Mouse (Mus musculus) heart, embryonic 10.5 days (tissue): Measurements from ENCODE around the gene Ctnnd2. TPM values are rescaled to one million over a fixed set of nuclear protein-coding genes. Genes with fewer than 3 reads are reported as not detected.

Source experiments
- DNase-seq: peaks from one replicate; pipeline ENCODE4 v3.0.0-alpha.2; 2017; ENCODE audit warnings: low spot score
- H3K27ac ChIP-seq: fragments of 300-500 bp; sonication (generic); 2 replicates; pipeline ENCODE4 v1.5.1; 2016; ENCODE audit warnings: mild to moderate bottlenecking
- H3K27me3 ChIP-seq: fragments of 300-500 bp; sonication (generic); 2 replicates; pipeline ENCODE4 v1.6.1; 2016; ENCODE audit warnings: mild to moderate bottlenecking; ENCODE audit not compliant: poor library complexity, insufficient read depth, severe bottlenecking
- H3K36me3 ChIP-seq: fragments of 300-500 bp; sonication (generic); 2 replicates; pipeline ENCODE4 v1.6.1; 2016; ENCODE audit warnings: mild to moderate bottlenecking, moderate library complexity
- H3K4me1 ChIP-seq: fragments of 300-500 bp; sonication (generic); 2 replicates; pipeline ENCODE4 v1.6.1; 2016; ENCODE audit warnings: mild to moderate bottlenecking
- H3K4me3 ChIP-seq: fragments of 300-500 bp; sonication (generic); 2 replicates; pipeline ENCODE4 v1.5.1; 2016; ENCODE audit warnings: mild to moderate bottlenecking, moderate library complexity
- H3K9me3 ChIP-seq: fragments of 300-500 bp; sonication (generic); 2 replicates; pipeline ENCODE4 v1.6.1; 2016; ENCODE audit warnings: mild to moderate bottlenecking, moderate library complexity
- WGBS: fragments of 180-500 bp; shearing (Covaris S2); methylation state at CpG from one replicate; pipeline ENCODE4 v1.1.7; 2016; 5-methylcytosine and 5-hydroxymethylcytosine counted together
- polyA plus RNA-seq: library from polyadenylated mRNA; unstranded; fragments of >200 nt; fragmentation: Nextera tagmentation; extraction: Ambion mirVana; gene quantifications from 2 replicates; pipeline ENCODE4 v1.2.1, GENCODE M21; 2016

Gene Ctnnd2
- polyA plus RNA-seq, 1 experiment from 2014 or later, result 4.2 TPM

DNA sequence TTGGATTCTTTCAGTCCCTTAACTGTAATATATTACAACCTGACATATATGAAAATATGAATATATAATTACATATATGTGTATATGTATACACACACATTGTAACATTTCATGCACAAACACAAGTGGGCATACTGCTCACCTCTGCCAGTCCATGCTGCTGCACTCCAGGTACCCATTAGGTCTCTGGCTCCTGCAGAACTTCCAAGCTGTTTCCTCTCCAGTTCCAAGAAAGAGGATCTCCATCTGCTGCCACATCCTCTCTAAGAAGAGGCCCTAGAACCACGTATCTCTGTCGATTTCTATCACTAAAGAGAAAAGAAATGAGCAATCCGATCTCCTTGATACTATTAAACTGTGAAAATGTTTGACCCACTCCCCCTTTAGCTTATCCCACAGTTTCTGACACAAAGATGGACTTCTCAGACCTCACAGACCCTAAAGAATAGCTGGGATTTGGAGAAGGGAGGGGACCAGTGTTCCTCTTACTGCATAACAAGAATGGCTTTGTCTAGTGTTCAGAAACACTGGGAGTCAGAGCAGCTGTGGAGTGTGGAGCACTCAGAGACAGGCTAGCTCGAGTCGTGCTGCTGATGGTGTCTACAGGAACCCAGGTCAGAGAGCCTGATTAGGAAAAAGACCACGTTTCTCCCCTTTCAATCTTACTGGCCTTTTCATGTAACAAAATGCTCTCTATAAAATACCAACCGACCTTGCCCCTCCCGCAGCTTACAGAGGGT is 790.2 kb downstream of the Ctnnd2 start:
- H3K27me3 ChIP-seq, result no peaks in the 10 kb centered on the region

DNA sequence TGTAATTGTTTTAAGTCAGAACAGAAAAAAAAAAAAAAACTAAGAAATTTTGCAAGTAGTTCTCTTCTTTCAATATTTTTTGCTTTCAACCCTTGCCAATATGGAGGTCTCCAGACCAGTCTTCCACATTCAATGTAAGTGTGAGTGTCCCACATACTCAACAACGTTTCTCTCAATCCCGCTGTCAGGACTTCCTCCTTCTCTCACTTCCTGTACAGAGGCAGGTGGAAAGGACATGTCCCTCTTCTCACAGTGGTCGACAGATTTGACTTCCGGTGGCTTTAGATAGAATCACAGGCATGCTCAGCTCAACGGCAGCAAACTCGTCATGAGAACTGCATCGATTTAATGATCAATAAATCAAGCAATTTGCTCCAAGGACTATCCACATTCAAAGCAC is 791.7 kb downstream of the Ctnnd2 start:
- Histone ChIP-seq H3K27ac (no peak overlapping the region), H3K9me3 (no peaks in the 10 kb centered on the region), H3K4me3 (no peak overlapping the region), H3K27me3 (no peaks in the 10 kb centered on the region), H3K4me1 (no peaks in the 10 kb centered on the region), H3K36me3 (no peaks in the 10 kb centered on the region)
- 87% methylated on average over 7 of the region's 7 CpGs for WGBS
- peak; percentile 61 for DNase-seq

More for the DNA sequence above, 790.2 kb downstream of the Ctnnd2 start:
- H3K9me3 ChIP-seq, result no peaks in the 10 kb centered on the region
- WGBS, result 68% methylated on average over 8 of the region's 8 CpGs
- H3K4me1 ChIP-seq, result no peaks in the 10 kb centered on the region
- H3K27ac ChIP-seq, result no peak overlapping the region
- peak; percentile 64 for DNase-seq
- no peaks in the 10 kb centered on the region for H3K36me3 ChIP-seq
- H3K4me3 ChIP-seq, result no peak overlapping the region

DNA sequence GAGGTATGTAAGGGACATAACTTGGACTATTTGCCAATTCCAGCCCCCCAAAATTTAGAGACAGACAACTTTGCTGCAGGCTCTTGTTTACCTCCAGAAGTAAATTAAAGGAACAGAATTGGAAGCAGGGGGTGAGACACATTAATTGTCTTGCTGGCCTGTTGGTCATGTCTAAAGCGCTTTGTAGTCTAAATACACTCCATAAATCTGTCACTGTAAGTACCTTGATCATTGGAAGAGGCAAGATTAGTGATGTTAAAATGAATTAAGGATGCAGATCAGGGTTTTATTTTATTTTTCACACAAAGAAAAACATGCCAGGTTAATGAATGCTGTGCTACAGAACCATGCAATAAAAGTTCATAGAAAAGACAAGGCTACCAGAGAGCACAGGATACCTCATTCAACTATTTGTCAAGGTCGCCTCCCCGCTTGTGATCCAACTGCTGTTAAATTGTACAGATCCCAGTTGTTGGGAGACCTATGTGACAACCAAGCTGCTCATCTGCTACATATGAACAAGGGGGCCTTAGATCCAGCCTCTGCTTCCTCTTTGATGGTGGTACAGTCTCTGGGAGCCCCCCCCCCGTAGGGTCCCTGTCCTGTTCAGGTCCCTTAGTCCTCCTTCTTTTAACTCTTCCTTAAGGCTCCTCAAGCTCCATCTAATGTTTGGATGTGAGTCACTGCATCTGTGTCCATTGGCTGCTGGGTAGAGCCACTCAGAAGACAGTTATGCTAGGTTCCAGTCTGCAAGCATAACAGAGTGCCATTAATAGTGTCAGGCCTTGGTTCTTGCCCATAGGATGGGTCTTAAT is 792.7 kb downstream of the Ctnnd2 start:
- 84% methylated on average over 4 of the region's 4 CpGs for WGBS
- no peak overlapping the region for H3K27ac ChIP-seq
- no peaks in the 10 kb centered on the region for H3K9me3 ChIP-seq
- no peak overlapping the region for H3K4me3 ChIP-seq
- no peaks in the 10 kb centered on the region for H3K36me3 ChIP-seq
- no peaks in the 10 kb centered on the region for H3K4me1 ChIP-seq
- no peaks in the 10 kb centered on the region for H3K27me3 ChIP-seq
- peak; percentile 64 for DNase-seq

DNA sequence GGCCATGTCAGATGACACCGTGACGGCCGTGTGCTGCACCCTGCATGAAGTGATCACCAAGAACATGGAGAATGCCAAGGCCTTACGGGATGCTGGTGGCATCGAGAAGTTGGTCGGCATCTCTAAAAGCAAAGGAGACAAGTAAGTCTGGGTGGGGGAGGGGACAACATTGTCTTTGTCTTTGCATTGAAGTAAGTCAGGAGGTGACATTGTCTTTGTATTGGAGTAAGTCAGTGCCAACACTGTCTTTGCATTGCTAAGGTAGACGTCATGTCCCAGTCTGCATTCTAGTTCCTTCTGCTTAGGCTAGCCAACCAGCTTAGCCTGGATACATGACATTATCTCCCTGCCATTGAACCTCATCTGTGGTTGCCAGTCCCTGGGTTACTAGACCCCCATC is 794.4 kb downstream of the Ctnnd2 start:
- no peaks in the 10 kb centered on the region for H3K9me3 ChIP-seq
- no peaks in the 10 kb centered on the region for H3K4me1 ChIP-seq
- WGBS, result 87% methylated on average over 7 of the region's 7 CpGs
- no peaks in the 10 kb centered on the region for H3K36me3 ChIP-seq
- no peak overlapping the region for H3K27ac ChIP-seq
- peak; percentile 68 for DNase-seq
- no peaks in the 10 kb centered on the region for H3K27me3 ChIP-seq
- H3K4me3 ChIP-seq, result no peak overlapping the region

DNA sequence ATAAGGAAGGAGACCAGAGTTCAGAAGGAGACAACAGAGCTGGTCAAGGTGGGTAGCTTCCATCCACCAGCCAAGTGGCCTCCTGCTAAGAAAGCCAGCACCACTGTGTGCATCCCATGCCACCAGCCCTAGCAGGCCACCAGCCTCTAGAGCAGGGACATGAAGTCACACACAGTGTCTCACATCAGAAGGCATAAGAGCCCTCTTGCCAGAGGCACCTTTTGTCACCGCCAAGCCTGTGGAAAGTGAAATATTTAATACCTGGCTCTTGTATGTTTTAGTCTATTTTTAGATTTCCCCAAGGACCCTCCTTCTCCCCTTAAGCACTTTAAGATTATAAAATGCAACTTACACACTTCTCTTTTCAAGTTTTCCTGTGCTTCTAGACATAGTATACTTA is 802.0 kb downstream of the Ctnnd2 start:
- H3K9me3 ChIP-seq, result no peaks in the 10 kb centered on the region
- no peaks in the 10 kb centered on the region for H3K27me3 ChIP-seq
- no peaks in the 10 kb centered on the region for H3K36me3 ChIP-seq
- H3K4me3 ChIP-seq, result no peak overlapping the region
- WGBS, result 94% methylated on average over 1 of the region's 1 CpGs
- peak; percentile 30 for DNase-seq
- H3K4me1 ChIP-seq, result peaks cover 7% of the 10 kb centered on the region; the same call in 1 of the 2 replicates
- H3K27ac ChIP-seq, result no peak overlapping the region

DNA sequence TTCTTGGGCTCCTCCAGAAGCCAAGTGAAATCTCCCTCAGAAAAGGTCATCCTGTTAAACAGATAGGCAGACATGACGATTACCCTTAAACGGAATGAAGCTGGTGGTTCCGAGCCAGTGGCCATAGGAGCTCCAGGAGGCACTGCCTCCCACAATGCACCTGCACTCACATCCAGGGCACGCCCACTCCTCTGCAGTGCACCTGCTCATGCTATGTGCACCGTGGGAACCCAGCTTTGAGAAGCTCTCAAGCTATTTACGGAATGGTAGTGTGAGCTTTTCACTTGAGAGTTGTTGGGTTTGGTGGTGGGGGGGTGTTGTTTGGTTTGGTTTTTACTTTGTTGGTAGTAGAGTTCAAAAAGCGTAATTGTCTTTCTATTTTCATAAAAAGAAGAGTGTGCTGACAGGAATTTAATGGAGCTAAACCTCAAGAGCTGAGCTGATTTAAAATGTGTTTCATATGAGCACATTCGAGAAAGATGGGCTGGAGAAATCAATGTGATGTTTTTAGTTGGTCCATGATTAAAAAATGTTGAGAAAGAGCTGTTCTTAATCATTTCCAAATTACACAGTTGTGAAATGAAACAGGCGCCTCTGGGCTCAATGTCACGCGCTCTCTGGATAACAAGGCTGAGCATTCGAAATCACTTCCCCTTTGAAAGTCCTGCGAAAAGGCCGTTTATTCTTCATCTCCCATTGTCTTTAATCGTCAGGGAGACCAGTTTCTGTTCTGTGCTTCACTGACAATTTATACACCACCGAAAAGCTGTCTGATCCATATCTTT is 802.8 kb downstream of the Ctnnd2 start:
- Histone ChIP-seq H3K9me3 (no peaks in the 10 kb centered on the region), H3K27ac (no peak overlapping the region), H3K27me3 (no peaks in the 10 kb centered on the region), H3K4me3 (no peak overlapping the region), H3K4me1 (peaks cover 7% of the 10 kb centered on the region; the same call in 1 of the 2 replicates), H3K36me3 (no peaks in the 10 kb centered on the region)
- 85% methylated on average over 16 of the region's 16 CpGs for WGBS
- DNase-seq, result peak; percentile 36

DNA sequence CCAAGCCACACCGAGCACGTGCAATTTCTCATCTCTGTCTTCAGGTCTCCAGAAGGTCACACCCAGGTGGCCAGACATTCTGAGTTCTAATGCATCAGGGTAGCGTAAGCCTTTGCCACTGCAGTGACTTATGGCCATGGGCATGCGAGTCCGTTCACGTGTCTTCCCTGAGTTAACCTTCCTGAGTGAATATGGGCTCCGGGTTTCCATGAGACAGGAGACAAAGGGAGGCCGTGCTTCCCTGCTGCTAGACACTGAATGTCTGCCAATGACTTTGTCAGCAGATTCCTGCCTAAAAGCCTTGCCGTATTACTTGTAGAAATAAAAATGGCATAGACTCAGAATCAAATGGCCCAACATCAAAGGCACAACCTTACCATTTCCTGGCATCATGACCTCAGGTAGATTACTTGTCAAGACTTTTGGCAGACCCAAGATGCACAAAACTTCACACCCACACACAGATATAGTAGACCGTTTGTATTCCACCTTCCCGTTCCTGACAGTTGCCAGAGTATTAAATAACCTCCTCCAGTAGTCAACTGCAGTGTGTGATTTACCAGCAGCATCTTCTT is 804.9 kb downstream of the Ctnnd2 start:
- no peak overlapping the region for H3K4me3 ChIP-seq
- no peaks in the 10 kb centered on the region for H3K27me3 ChIP-seq
- no peak overlapping the region for H3K27ac ChIP-seq
- H3K4me1 ChIP-seq, result peaks cover 7% of the 10 kb centered on the region; the same call in 1 of the 2 replicates
- no peaks in the 10 kb centered on the region for H3K36me3 ChIP-seq
- WGBS, result 71% methylated on average over 11 of the region's 11 CpGs
- H3K9me3 ChIP-seq, result no peaks in the 10 kb centered on the region
- DNase-seq, result no peak

DNA sequence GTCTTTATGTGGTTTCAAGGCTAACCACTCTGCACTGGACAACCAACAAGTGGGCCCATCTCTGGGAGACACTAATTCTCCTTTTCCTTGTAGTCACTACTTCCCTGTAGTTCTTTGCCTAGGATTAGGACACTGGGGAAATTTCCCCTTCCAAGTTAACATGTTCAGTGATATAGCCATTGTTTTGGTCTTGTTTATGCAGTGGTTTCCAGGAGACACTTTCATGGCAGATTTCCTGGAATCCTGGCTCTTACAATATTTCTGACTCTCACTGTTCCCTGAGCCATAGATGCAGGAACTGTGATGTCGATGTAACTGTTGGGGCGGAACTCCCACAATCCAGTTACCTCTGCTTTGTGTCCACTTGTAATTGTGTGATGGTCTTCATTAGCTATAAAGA is 814.5 kb downstream of the Ctnnd2 start:
- 86% methylated on average over 2 of the region's 2 CpGs for WGBS
- DNase-seq, result peak; percentile 20
- Histone ChIP-seq H3K27ac (no peak overlapping the region), H3K9me3 (no peaks in the 10 kb centered on the region), H3K4me1 (no peaks in the 10 kb centered on the region), H3K27me3 (no peaks in the 10 kb centered on the region), H3K36me3 (no peaks in the 10 kb centered on the region), H3K4me3 (no peak overlapping the region)

DNA sequence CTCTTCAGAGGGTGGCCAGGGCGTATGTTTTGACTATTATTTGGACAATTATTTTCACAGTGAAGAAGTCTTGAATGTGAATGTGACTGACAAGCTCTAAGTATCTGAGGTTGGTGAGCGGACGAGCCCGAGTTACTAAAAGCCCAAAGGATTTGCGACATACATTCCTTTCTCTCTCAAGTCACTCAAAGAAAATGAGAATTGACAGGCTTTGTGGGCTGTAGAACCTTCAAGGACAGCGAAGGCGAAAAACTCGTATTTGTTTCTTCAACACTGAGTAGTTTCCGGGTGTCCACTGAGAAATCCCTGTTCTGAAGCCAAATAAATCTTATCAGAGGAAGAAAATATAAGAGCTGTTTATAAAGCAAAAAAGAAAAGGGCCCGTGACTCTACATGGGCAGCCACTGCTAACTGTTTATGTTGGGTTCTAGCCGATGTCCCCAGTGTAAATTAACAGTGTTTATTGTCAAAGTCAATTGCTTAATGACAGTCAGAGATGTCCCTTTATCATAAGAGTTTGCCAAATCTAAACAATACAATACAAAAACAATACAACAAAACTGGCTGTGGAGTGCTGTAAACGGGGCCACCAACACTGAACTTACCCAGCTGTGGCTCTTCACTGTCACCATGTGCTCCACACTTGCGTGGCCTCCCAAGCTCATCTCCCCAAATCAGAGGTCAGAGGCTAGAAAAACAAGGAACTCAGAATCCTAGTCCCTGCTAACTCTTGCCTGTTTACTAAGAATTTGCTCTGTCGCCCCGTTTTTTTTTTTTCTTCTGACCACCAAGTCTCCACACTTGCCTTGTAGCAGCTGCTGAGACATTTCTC is 818.2 kb downstream of the Ctnnd2 start:
- Histone ChIP-seq H3K9me3 (no peaks in the 10 kb centered on the region), H3K36me3 (no peaks in the 10 kb centered on the region), H3K27me3 (no peaks in the 10 kb centered on the region), H3K4me1 (no peaks in the 10 kb centered on the region), H3K4me3 (no peak overlapping the region), H3K27ac (no peak overlapping the region)
- peak; percentile 39 for DNase-seq
- 60% methylated on average over 15 of the region's 15 CpGs for WGBS

DNA sequence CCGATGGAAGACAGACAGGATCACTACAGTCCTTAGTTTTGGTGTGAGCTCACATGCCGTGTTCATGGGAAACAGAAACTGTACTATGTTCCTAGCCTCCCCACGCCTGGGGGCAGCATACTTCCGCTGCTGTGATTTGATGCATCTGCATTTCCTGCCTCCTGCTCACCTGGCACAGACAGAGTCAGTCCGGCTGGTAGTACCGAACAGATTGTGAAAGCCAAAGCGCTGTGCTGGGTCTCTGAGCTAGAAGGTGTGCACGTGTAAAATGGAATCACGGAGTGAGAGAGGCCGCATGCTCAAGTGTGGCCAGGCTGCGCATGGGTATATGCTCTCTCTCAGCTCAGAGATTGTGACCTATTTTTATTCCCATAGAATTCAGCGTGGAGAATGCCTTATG is 820.0 kb downstream of the Ctnnd2 start:
- no peaks in the 10 kb centered on the region for H3K27me3 ChIP-seq
- H3K27ac ChIP-seq, result no peak overlapping the region
- no peaks in the 10 kb centered on the region for H3K36me3 ChIP-seq
- peak; percentile 51 for DNase-seq
- H3K9me3 ChIP-seq, result no peaks in the 10 kb centered on the region
- WGBS, result 82% methylated on average over 12 of the region's 12 CpGs
- H3K4me1 ChIP-seq, result no peaks in the 10 kb centered on the region
- no peak overlapping the region for H3K4me3 ChIP-seq

DNA sequence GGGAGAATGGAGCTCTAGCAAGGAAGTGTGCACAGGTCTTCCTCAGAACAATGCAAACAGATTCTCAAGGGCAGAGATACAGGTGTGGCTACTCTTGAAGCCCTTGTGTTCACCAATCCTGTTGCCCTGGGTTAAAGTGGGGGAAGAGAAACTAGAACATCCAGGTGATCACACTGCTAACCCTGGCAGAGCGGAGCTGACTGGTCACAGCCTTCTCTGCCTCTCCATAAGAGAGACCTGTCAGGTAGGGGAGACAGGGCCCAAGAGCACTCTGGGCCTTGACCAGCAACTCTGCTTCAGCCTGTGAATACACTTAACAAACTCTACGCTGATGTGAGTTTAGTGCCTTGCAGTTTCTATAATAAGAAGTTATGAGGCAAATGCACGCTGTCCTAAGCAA is 820.5 kb downstream of the Ctnnd2 start:
- Histone ChIP-seq H3K4me1 (no peaks in the 10 kb centered on the region), H3K27me3 (no peaks in the 10 kb centered on the region), H3K36me3 (no peaks in the 10 kb centered on the region), H3K9me3 (no peaks in the 10 kb centered on the region), H3K4me3 (no peak overlapping the region), H3K27ac (no peak overlapping the region)
- DNase-seq, result peak; percentile 19
- WGBS, result 84% methylated on average over 3 of the region's 3 CpGs

DNA sequence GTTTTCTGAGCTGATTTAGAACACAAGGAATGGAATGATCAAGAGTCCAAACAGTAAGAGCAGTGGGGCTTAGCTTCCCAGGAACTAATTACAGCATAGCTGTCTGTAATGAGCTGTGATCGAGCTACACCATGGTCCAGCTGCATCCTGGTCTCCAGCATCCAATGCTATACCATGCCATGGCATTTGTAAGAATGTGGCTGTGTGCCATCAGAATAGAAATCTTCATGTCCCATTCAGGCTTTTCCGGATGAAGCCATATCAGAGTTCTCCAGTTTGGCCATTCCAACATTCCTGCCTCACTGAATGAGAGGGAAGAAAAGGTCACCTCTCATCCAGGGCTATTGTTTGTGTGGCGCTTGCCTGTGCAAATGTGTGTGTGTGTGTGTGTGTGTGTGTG is 823.0 kb downstream of the Ctnnd2 start:
- H3K36me3 ChIP-seq, result no peaks in the 10 kb centered on the region
- 86% methylated on average over 3 of the region's 3 CpGs for WGBS
- H3K27me3 ChIP-seq, result no peaks in the 10 kb centered on the region
- no peak for DNase-seq
- no peaks in the 10 kb centered on the region for H3K4me1 ChIP-seq
- H3K4me3 ChIP-seq, result no peak overlapping the region
- no peaks in the 10 kb centered on the region for H3K9me3 ChIP-seq
- no peak overlapping the region for H3K27ac ChIP-seq
